Mouse (Mus musculus) erythroblast, embryonic 14.5 days (primary cell): Measurements from ENCODE around the gene Slc7a15.
"Not testable (repeated sequence)": the region's sequence is repeated elsewhere in the genome, so short reads cannot be mapped to it uniquely, and the experiment has no call there.

Experiments used
- GATA1 ChIP-seq: IDR thresholded peaks from 2 replicates; pipeline ENCODE4 v1.6.1; 2012; ENCODE audit warnings: low read length, inconsistent platforms, mixed read lengths
- TAL1 ChIP-seq: IDR thresholded peaks from 3 replicates; pipeline ENCODE4 v1.6.1; 2012; ENCODE audit warnings: low read length, inconsistent platforms, mixed read lengths

- TF ChIP-seq GATA1, TAL1: not testable (repeated sequence)
Measured at GRCm38 (mm10) chr12:8648211-8648610, 49.3 kb upstream of the Slc7a15 start.
